Mouse (Mus musculus): ENCODE measurements around the gene Dzip1. TPM values are rescaled to one million over a fixed set of nuclear protein-coding genes. Genes with fewer than 3 reads are reported as not detected.

Dzip1 gene
- total and polyA plus RNA-seq, 2 experiments from 2014 or later = 123 to 440 TPM

DNA sequence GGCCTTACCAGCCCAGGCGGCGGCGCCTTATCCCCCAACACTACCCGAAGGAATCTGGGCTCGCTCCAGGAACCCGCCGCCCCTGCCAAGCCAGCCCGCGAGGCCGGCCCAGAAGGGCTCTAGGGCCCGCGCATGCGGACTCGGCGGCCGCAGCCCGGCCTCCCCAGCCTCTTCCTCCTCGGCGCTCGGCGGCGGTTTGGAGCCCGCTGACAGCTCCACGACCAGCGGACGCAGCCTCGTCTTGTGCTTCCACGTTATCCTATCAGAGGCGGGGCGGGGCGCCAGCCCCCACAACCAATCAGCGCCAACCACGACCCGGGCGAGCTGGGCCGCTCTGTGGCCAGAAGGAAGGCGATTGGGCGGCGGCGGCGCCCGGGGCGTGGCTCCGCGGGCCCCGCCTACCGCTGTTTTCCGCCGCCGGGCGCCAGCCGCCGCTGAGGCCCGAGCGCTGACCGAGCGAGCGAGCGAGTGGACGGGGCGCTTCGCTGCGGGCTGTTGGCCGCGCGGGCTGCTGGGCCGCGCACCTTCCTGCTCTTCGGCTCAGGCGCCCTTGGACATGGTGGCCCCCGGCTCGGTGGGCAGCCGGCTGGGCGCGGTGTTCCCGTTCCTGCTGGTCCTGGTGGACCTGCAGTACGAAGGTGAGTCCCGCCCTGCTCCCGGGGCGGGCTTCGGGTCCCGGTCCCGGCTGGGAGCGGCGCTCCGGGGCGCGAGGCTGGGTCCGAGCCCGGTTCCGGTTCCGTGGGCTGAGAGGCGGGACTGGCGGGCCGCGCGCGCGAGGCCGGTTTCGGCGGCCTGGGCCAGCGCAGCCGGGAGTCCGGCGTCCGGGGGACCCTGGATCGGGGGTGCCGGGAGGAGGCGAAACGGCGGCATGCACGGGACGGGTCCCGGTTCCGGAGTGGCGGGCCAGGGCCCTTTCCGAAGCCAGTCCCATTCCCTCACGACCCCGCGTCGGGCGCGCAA is 12.6 kb upstream of the Dzip1 start, which contains the start of gene Dnajc3:
Gene Dnajc3 (plus strand): TSS at position 444 of the 960 bp plus-strand sequence.
- Histone ChIP-seq H3K36me3 (ENCODE audit: insufficient read depth, low read length) (no peaks in the 10 kb centered on the region), H3K4me1 (ENCODE audit: insufficient read depth, low read length) (0 out of 2 replicates have a peak, but pooled peaks cover 3% of the 10 kb centered on the region), H3K27me3 (ENCODE audit: insufficient read depth, low read length) (no peaks in the 10 kb centered on the region), H3K9me3 (ENCODE audit: low read length) (no peaks in the 10 kb centered on the region), H3K4me2 (ENCODE audit: low read depth, low read length, poor library complexity, severe bottlenecking) (peak within 1 kb of the TSS; percentile 71), H3K4me3 (ENCODE audit: low read depth, low read length) (peak within 1 kb of the TSS; percentile 100), H3K27ac (ENCODE audit: low read depth, low read length) (peak within 1 kb of the TSS; percentile 89), H3K9ac (replicated peaks; ENCODE audit: low read length, poor library complexity, severe bottlenecking) (peak within 1 kb of the TSS; percentile 97)
- peak; percentile 99 for DNase-seq (ENCODE audit: low spot score)
- WGBS = 1% methylated on average over 103 of the region's 124 CpGs
- ATAC-seq (ENCODE audit: low FRiP score) = peak; percentile 100
- no peak for TF ChIP-seq CTCF (IDR thresholded peaks at IDR 0.05)

- Histone ChIP-seq H3K4me2 (ENCODE audit: low read depth, low read length, poor library complexity, severe bottlenecking) (peak overlapping the region; percentile 71), H3K4me1 (ENCODE audit: insufficient read depth, low read length) (0 out of 2 replicates have a peak, but pooled peaks cover 3% of the 10 kb centered on the region), H3K27me3 (ENCODE audit: insufficient read depth, low read length) (no peaks in the 10 kb centered on the region), H3K4me3 (ENCODE audit: low read depth, low read length) (peak overlapping the region; percentile 100), H3K9ac (replicated peaks; ENCODE audit: low read length, poor library complexity, severe bottlenecking) (peak overlapping the region; percentile 66), H3K9me3 (ENCODE audit: low read length) (no peaks in the 10 kb centered on the region), H3K36me3 (ENCODE audit: insufficient read depth, low read length) (no peaks in the 10 kb centered on the region), H3K27ac (ENCODE audit: low read depth, low read length) (peak overlapping the region; percentile 81; the same call in 1 of the 2 replicates)
- WGBS = 31% methylated on average over 4 of the region's 4 CpGs
- ATAC-seq (ENCODE audit: low FRiP score) (no peak; the same call in 1 of the 2 replicates), DNase-seq (ENCODE audit: low spot score) (no peak)
- TF ChIP-seq CTCF (IDR thresholded peaks at IDR 0.05) = no peak
These were observed 11.7 kb upstream of the Dzip1 start for GRCm38 (mm10) chr14:118936952-118937351.

DNA sequence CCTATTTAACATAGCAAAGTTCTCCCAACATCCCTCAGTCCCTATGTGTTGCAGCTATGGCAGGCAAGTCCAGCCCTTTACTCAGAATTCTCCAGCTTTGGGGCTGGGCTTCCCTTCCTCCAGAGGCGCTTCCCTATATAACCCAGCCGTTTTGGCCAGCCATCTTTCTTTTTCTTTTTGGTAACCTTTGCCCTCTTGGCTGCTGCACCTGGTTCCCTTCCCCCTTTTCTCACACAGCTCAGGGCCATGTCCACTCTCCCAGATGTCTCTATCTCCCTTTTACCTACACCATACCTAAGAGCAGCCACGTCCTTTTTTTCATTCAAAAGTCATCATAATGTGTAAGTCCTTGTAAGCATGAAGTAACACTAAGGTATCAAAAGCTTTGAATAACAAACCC is 11.0 kb upstream of the Dzip1 start:
- no peak overlapping the region for H3K4me3 ChIP-seq (ENCODE audit: low read depth, low read length)
- no peaks in the 10 kb centered on the region for H3K27me3 ChIP-seq (ENCODE audit: insufficient read depth, low read length)
- 63% methylated on average over 3 of the region's 3 CpGs for WGBS
- H3K9me3 ChIP-seq (ENCODE audit: low read length) = no peaks in the 10 kb centered on the region
- DNase-seq (ENCODE audit: low spot score) = no peak
- no peaks in the 10 kb centered on the region for H3K36me3 ChIP-seq (ENCODE audit: insufficient read depth, low read length)
- H3K9ac ChIP-seq (replicated peaks; ENCODE audit: low read length, poor library complexity, severe bottlenecking) = no peak overlapping the region
- H3K4me2 ChIP-seq (ENCODE audit: low read depth, low read length, poor library complexity, severe bottlenecking) = no peak overlapping the region
- no peak for ATAC-seq (ENCODE audit: low FRiP score)
- no peak overlapping the region for H3K27ac ChIP-seq (ENCODE audit: low read depth, low read length)
- TF ChIP-seq CTCF (IDR thresholded peaks at IDR 0.05) = no peak
- 0 out of 2 replicates have a peak, but pooled peaks cover 3% of the 10 kb centered on the region for H3K4me1 ChIP-seq (ENCODE audit: insufficient read depth, low read length)

- H3K9me3 ChIP-seq (ENCODE audit: low read length) = no peaks in the 10 kb centered on the region
- H3K27me3 ChIP-seq (ENCODE audit: insufficient read depth, low read length) = no peaks in the 10 kb centered on the region
- H3K27ac ChIP-seq (ENCODE audit: low read depth, low read length) = no peak overlapping the region
- no peaks in the 10 kb centered on the region for H3K36me3 ChIP-seq (ENCODE audit: insufficient read depth, low read length)
- no peak overlapping the region for H3K4me3 ChIP-seq (ENCODE audit: low read depth, low read length)
- TF ChIP-seq CTCF (IDR thresholded peaks at IDR 0.05) = no peak
- no peak for DNase-seq (ENCODE audit: low spot score)
- ATAC-seq (ENCODE audit: low FRiP score) = no peak
- 0 out of 2 replicates have a peak, but pooled peaks cover 3% of the 10 kb centered on the region for H3K4me1 ChIP-seq (ENCODE audit: insufficient read depth, low read length)
- H3K9ac ChIP-seq (replicated peaks; ENCODE audit: low read length, poor library complexity, severe bottlenecking) = no peak overlapping the region
- WGBS = 86% methylated on average over 9 of the region's 9 CpGs
- H3K4me2 ChIP-seq (ENCODE audit: low read depth, low read length, poor library complexity, severe bottlenecking) = no peak overlapping the region
These were observed 9.4 kb upstream of the Dzip1 start for GRCm38 (mm10) chr14:118934686-118935085.

DNA sequence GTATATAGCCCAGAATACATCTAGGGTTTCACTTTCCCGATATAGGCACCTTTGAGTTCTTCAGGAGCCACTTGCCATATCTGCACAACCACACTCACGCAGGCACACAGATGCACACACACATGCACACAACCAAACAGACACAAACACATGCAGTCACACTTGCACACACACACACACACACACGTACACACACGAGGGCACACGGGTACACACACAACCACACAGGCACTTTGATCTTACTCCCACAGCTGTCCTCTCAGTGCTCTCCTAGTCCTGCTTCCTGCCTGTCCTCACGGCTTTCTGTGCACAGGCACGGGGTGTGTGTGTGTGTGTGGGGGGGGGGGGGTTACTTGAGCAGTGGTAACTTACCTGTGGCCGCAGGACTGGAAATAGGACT is 7.7 kb upstream of the Dzip1 start:
- no peak for TF ChIP-seq CTCF (IDR thresholded peaks at IDR 0.05)
- 72% methylated on average over 8 of the region's 8 CpGs for whole genome bisulfite sequencing

DNA sequence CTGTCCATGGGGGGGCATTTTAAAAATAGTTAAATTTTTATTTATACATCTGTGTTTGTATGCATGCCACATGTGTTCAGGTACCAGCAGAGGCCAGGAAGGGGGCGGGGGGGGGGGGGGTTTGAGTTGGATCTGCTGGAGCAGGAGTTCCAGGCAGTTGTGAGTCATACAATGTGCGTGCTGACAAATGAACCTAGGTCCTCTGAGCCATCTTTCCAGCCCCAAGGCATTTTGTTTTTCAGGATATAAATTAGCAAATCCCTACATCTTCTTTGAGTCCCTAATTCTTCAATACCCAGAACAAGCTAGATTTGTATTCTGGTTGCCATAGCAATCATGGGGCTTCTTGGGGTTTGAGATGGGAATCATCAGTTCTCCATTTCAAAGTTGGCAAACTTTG is 5.9 kb upstream of the Dzip1 start:
- DNase-seq (ENCODE audit: low spot score) (no peak), ATAC-seq (ENCODE audit: low FRiP score) (no peak)
- Histone ChIP-seq H3K9me3 (ENCODE audit: low read length) (no peaks in the 10 kb centered on the region), H3K36me3 (ENCODE audit: insufficient read depth, low read length) (no peaks in the 10 kb centered on the region), H3K4me2 (ENCODE audit: low read depth, low read length, poor library complexity, severe bottlenecking) (no peak overlapping the region), H3K4me3 (ENCODE audit: low read depth, low read length) (no peak overlapping the region), H3K27me3 (ENCODE audit: insufficient read depth, low read length) (no peaks in the 10 kb centered on the region), H3K27ac (ENCODE audit: low read depth, low read length) (no peak overlapping the region), H3K4me1 (ENCODE audit: insufficient read depth, low read length) (no peaks in the 10 kb centered on the region), H3K9ac (replicated peaks; ENCODE audit: low read length, poor library complexity, severe bottlenecking) (no peak overlapping the region)
- TF ChIP-seq CTCF (IDR thresholded peaks at IDR 0.05) = no peak
- WGBS = 63% methylated on average over 2 of the region's 2 CpGs

More for the DNA sequence above, 7.7 kb upstream of the Dzip1 start:
- Histone ChIP-seq H3K4me2 (ENCODE audit: low read depth, low read length, poor library complexity, severe bottlenecking) (no peak overlapping the region), H3K27ac (ENCODE audit: low read depth, low read length) (no peak overlapping the region), H3K27me3 (ENCODE audit: insufficient read depth, low read length) (no peaks in the 10 kb centered on the region), H3K9me3 (ENCODE audit: low read length) (no peaks in the 10 kb centered on the region), H3K9ac (replicated peaks; ENCODE audit: low read length, poor library complexity, severe bottlenecking) (no peak overlapping the region), H3K4me3 (ENCODE audit: low read depth, low read length) (no peak overlapping the region), H3K36me3 (ENCODE audit: insufficient read depth, low read length) (no peaks in the 10 kb centered on the region), H3K4me1 (ENCODE audit: insufficient read depth, low read length) (no peaks in the 10 kb centered on the region)
- ATAC-seq (ENCODE audit: low FRiP score) = no peak
- DNase-seq (ENCODE audit: low spot score) = no peak
